Mouse (Mus musculus): ENCODE measurements around the gene Serpinb1a.
"Not testable (repeated sequence)": the region's sequence is repeated elsewhere in the genome, so short reads cannot be mapped to it uniquely, and the experiment has no call there.

The Serpinb1a gene

GRCm38 (mm10) chr13:32850668-32851404, at the start of gene Serpinb1a:
TSS of gene Serpinb1a (minus strand) at chr13:32851185.
- DNase-seq (ENCODE audit: low spot score in 2 of 2), result no peak

GRCm38 (mm10) chr13:32900639-32901038, 49.7 kb upstream of the Serpinb1a start:
- peak; percentile 10 to 41 for DNase-seq (ENCODE audit: low spot score in 2 of 2)

- not testable (repeated sequence) for DNase-seq (ENCODE audit: low spot score in 2 of 2)
Measured at GRCm38 (mm10) chr13:32899114-32899513, 48.1 kb upstream of the Serpinb1a start.

- DNase-seq (ENCODE audit: low spot score in 2 of 2), result no peak
Measured at GRCm38 (mm10) chr13:32898111-32898510, 47.1 kb upstream of the Serpinb1a start, which contains the start of gene Serpinb1c. TSS of gene Serpinb1c (minus strand) at chr13:32898211.

- DNase-seq (ENCODE audit: low spot score in 2 of 2), result no peak
Measured at GRCm38 (mm10) chr13:32896931-32897330, 45.9 kb upstream of the Serpinb1a start.

- DNase-seq (ENCODE audit: low spot score in 2 of 2), result no peak
Measured at GRCm38 (mm10) chr13:32884755-32885154, 33.8 kb upstream of the Serpinb1a start.

GRCm38 (mm10) chr13:32873862-32874261, 22.9 kb upstream of the Serpinb1a start:
- no peak for DNase-seq (ENCODE audit: low spot score in 2 of 2)

- no peak for DNase-seq (ENCODE audit: low spot score in 2 of 2)
Measured at GRCm38 (mm10) chr13:32868843-32869242, 17.9 kb upstream of the Serpinb1a start.

- DNase-seq (ENCODE audit: low spot score in 2 of 2), result not testable (repeated sequence)
Measured at GRCm38 (mm10) chr13:32868233-32868632, 17.2 kb upstream of the Serpinb1a start.

GRCm38 (mm10) chr13:32867030-32867429, 16.0 kb upstream of the Serpinb1a start:
- no peak for DNase-seq (ENCODE audit: low spot score in 2 of 2)

- peak; percentile 73 to 80 for DNase-seq (ENCODE audit: low spot score in 2 of 2)
Measured at GRCm38 (mm10) chr13:32866484-32866883, 15.5 kb upstream of the Serpinb1a start.

- DNase-seq (ENCODE audit: low spot score in 2 of 2), result peak in 1 of 2 experiments; percentile 16
Measured at GRCm38 (mm10) chr13:32865591-32865990, 14.6 kb upstream of the Serpinb1a start.

GRCm38 (mm10) chr13:32864529-32864928, 13.5 kb upstream of the Serpinb1a start:
- not testable (repeated sequence) for DNase-seq (ENCODE audit: low spot score in 2 of 2)

GRCm38 (mm10) chr13:32863456-32863855, 12.5 kb upstream of the Serpinb1a start:
- no peak for DNase-seq (ENCODE audit: low spot score in 2 of 2)

- no peak for DNase-seq (ENCODE audit: low spot score in 2 of 2)
Measured at GRCm38 (mm10) chr13:32860821-32861220, 9.8 kb upstream of the Serpinb1a start.

- DNase-seq (ENCODE audit: low spot score in 2 of 2), result no peak
Measured at GRCm38 (mm10) chr13:32853073-32853472, 2.1 kb upstream of the Serpinb1a start.

GRCm38 (mm10) chr13:32852539-32852938, 1.6 kb upstream of the Serpinb1a start:
- DNase-seq (ENCODE audit: low spot score in 2 of 2), result no peak

- DNase-seq (ENCODE audit: low spot score in 2 of 2), result peak; percentile 26 to 55
Measured at GRCm38 (mm10) chr13:32851967-32852366, 982 bp upstream of the Serpinb1a start.

GRCm38 (mm10) chr13:32850156-32850555, 829 bp downstream of the Serpinb1a start:
- no peak for DNase-seq (ENCODE audit: low spot score in 2 of 2)

- no peak for DNase-seq (ENCODE audit: low spot score in 2 of 2)
Measured at GRCm38 (mm10) chr13:32849531-32850123, 1.4 kb downstream of the Serpinb1a start.

- no peak for DNase-seq (ENCODE audit: low spot score in 2 of 2)
Measured at GRCm38 (mm10) chr13:32849092-32849491, 1.9 kb downstream of the Serpinb1a start.

GRCm38 (mm10) chr13:32846221-32846620, 4.8 kb downstream of the Serpinb1a start:
- no peak for DNase-seq (ENCODE audit: low spot score in 2 of 2)

GRCm38 (mm10) chr13:32841349-32841748, 9.6 kb downstream of the Serpinb1a start:
- DNase-seq (ENCODE audit: low spot score in 2 of 2), result no peak
